Mouse (Mus musculus): ENCODE measurements at regions not wholly inside any gene's neighbourhood (a gene's known extent, or its start where the extent isn't known, plus 50 kb on each side); places are given as distances from the start of the nearest gene placed in this dataset.
"Not testable (repeated sequence)": the region's sequence is repeated elsewhere in the genome, so short reads cannot be mapped to it uniquely, and the experiment has no call there.

- Histone ChIP-seq H3K4me2 (ENCODE audit: low read depth, low read length) (no peak overlapping the region), H3K4me3 (ENCODE audit: low read depth, low read length) (no peak overlapping the region), H3K27ac (ENCODE audit: low read depth) (no peak overlapping the region), H3K4me1 (ENCODE audit: insufficient read depth) (peaks cover 13% of the 10 kb centered on the region; the same call in 1 of the 2 replicates), H3K36me3 (replicated peaks; ENCODE audit: insufficient read depth, low read length) (no peaks in the 10 kb centered on the region), H3K9me3 (ENCODE audit: low read length) (no peaks in the 10 kb centered on the region), H3K9ac (replicated peaks) (no peak overlapping the region), H3K27me3 (ENCODE audit: insufficient read depth, low read length) (no peaks in the 10 kb centered on the region)
- TF ChIP-seq EP300 (IDR thresholded peaks at IDR 0.05; ENCODE audit: low read depth) (no peak), CTCF (IDR thresholded peaks at IDR 0.05; ENCODE audit: low read depth) (no peak)
- ATAC-seq (no peak), DNase-seq (no peak)
- 75% methylated on average over 7 of the region's 7 CpGs for WGBS (ENCODE audit: insufficient replicate concordance)
Measured at GRCm38 (mm10) chr5:75405496-75405895, 169.2 kb upstream of the Kit start.

- H3K9ac ChIP-seq (replicated peaks): no peak overlapping the region
- H3K27ac ChIP-seq (ENCODE audit: low read depth): no peak overlapping the region
- H3K27me3 ChIP-seq (ENCODE audit: insufficient read depth, low read length): no peaks in the 10 kb centered on the region
- ATAC-seq (no peak), DNase-seq (no peak)
- no peak overlapping the region for H3K4me3 ChIP-seq (ENCODE audit: low read depth, low read length)
- TF ChIP-seq CTCF (IDR thresholded peaks at IDR 0.05; ENCODE audit: low read depth): no peak
- no peak for TF ChIP-seq EP300 (IDR thresholded peaks at IDR 0.05; ENCODE audit: low read depth)
- H3K36me3 ChIP-seq (replicated peaks; ENCODE audit: insufficient read depth, low read length): no peaks in the 10 kb centered on the region
- 83% methylated on average over 10 of the region's 10 CpGs for WGBS (ENCODE audit: insufficient replicate concordance)
- no peaks in the 10 kb centered on the region for H3K9me3 ChIP-seq (ENCODE audit: low read length)
- no peak overlapping the region for H3K4me2 ChIP-seq (ENCODE audit: low read depth, low read length)
- H3K4me1 ChIP-seq (ENCODE audit: insufficient read depth): peaks cover 5% of the 10 kb centered on the region; the same call in 1 of the 2 replicates
Measured at GRCm38 (mm10) chr5:75407686-75408085, 167.0 kb upstream of the Kit start.

GRCm38 (mm10) chr5:75410240-75411186 is 164.2 kb upstream of the Kit start:
- H3K27ac ChIP-seq (ENCODE audit: low read depth): no peak overlapping the region
- TF ChIP-seq EP300 (IDR thresholded peaks at IDR 0.05; ENCODE audit: low read depth) (no peak), CTCF (IDR thresholded peaks at IDR 0.05; ENCODE audit: low read depth) (no peak)
- no peak overlapping the region for H3K9ac ChIP-seq (replicated peaks)
- WGBS (ENCODE audit: insufficient replicate concordance): 83% methylated on average over 24 of the region's 24 CpGs
- no peaks in the 10 kb centered on the region for H3K27me3 ChIP-seq (ENCODE audit: insufficient read depth, low read length)
- no peaks in the 10 kb centered on the region for H3K4me1 ChIP-seq (ENCODE audit: insufficient read depth)
- DNase-seq: no peak
- ATAC-seq: no peak
- no peak overlapping the region for H3K4me3 ChIP-seq (ENCODE audit: low read depth, low read length)
- no peaks in the 10 kb centered on the region for H3K9me3 ChIP-seq (ENCODE audit: low read length)
- no peaks in the 10 kb centered on the region for H3K36me3 ChIP-seq (replicated peaks; ENCODE audit: insufficient read depth, low read length)
- H3K4me2 ChIP-seq (ENCODE audit: low read depth, low read length): no peak overlapping the region

- not testable (repeated sequence) for H3K9ac ChIP-seq (replicated peaks); ATAC-seq; H3K4me2 ChIP-seq (ENCODE audit: low read depth, low read length); H3K4me3 ChIP-seq (ENCODE audit: low read depth, low read length); H3K9me3 ChIP-seq (ENCODE audit: low read length); H3K4me1 ChIP-seq (ENCODE audit: insufficient read depth); DNase-seq; H3K27ac ChIP-seq (ENCODE audit: low read depth); H3K27me3 ChIP-seq (ENCODE audit: insufficient read depth, low read length); H3K36me3 ChIP-seq (replicated peaks; ENCODE audit: insufficient read depth, low read length)
- WGBS (ENCODE audit: insufficient replicate concordance): 88% methylated on average over 1 of the region's 2 CpGs
Measured at GRCm38 (mm10) chr5:75419282-75419681, 155.4 kb upstream of the Kit start.

- ATAC-seq: no peak
Measured at GRCm38 (mm10) chr5:75432885-75433284, 141.8 kb upstream of the Kit start.

GRCm38 (mm10) chr5:75437924-75438323 is 136.8 kb upstream of the Kit start:
- ATAC-seq: no peak

More at GRCm38 (mm10) chr5:75432885-75433284, 141.8 kb upstream of the Kit start:
- DNase-seq: peak; percentile 1
- WGBS (ENCODE audit: insufficient replicate concordance): 45% methylated on average over 2 of the region's 2 CpGs
- Histone ChIP-seq H3K4me1 (ENCODE audit: insufficient read depth) (no peaks in the 10 kb centered on the region), H3K4me3 (ENCODE audit: low read depth, low read length) (no peak overlapping the region), H3K9me3 (ENCODE audit: low read length) (no peaks in the 10 kb centered on the region), H3K27me3 (ENCODE audit: insufficient read depth, low read length) (no peaks in the 10 kb centered on the region), H3K9ac (replicated peaks) (no peak overlapping the region), H3K27ac (ENCODE audit: low read depth) (no peak overlapping the region), H3K4me2 (ENCODE audit: low read depth, low read length) (no peak overlapping the region), H3K36me3 (replicated peaks; ENCODE audit: insufficient read depth, low read length) (no peaks in the 10 kb centered on the region)
- TF ChIP-seq CTCF (IDR thresholded peaks at IDR 0.05; ENCODE audit: low read depth) (no peak), EP300 (IDR thresholded peaks at IDR 0.05; ENCODE audit: low read depth) (no peak)

More at GRCm38 (mm10) chr5:75437924-75438323, 136.8 kb upstream of the Kit start:
- Histone ChIP-seq H3K9ac (replicated peaks) (no peak overlapping the region), H3K27ac (ENCODE audit: low read depth) (no peak overlapping the region), H3K4me3 (ENCODE audit: low read depth, low read length) (no peak overlapping the region), H3K27me3 (ENCODE audit: insufficient read depth, low read length) (no peaks in the 10 kb centered on the region), H3K9me3 (ENCODE audit: low read length) (no peaks in the 10 kb centered on the region), H3K4me1 (ENCODE audit: insufficient read depth) (no peaks in the 10 kb centered on the region), H3K4me2 (ENCODE audit: low read depth, low read length) (no peak overlapping the region), H3K36me3 (replicated peaks; ENCODE audit: insufficient read depth, low read length) (no peaks in the 10 kb centered on the region)
- 80% methylated on average over 5 of the region's 5 CpGs for WGBS (ENCODE audit: insufficient replicate concordance)
- no peak for TF ChIP-seq CTCF (IDR thresholded peaks at IDR 0.05; ENCODE audit: low read depth)
- no peak for TF ChIP-seq EP300 (IDR thresholded peaks at IDR 0.05; ENCODE audit: low read depth)
- DNase-seq: no peak

All from liver, postnatal 0 days (tissue).